Mouse (Mus musculus) E14TG2a.4 (cell line): ENCODE results near the gene Runx2.
A peak's percentile ranks its signal among the peaks of the same experiment; 100 is the strongest.

Experiments used
- H3K27me3 ChIP-seq: 2 replicates; pipeline ENCODE4 v1.6.1; 2014; ENCODE audit warnings: low read length, control low read depth; ENCODE audit not compliant: insufficient read depth
- H3K36me3 ChIP-seq: 2 replicates; pipeline ENCODE4 v1.6.1; 2014; ENCODE audit warnings: low read length, control low read depth; ENCODE audit not compliant: insufficient read depth
- H3K4me1 ChIP-seq: replicated peaks from 2 replicates; pipeline ENCODE4 v1.6.1; 2014; ENCODE audit warnings: low read depth, low read length, control low read depth
- H3K4me3 ChIP-seq: replicated peaks from 2 replicates; pipeline ENCODE4 v1.5.1; 2014; ENCODE audit warnings: mild to moderate bottlenecking, low read length
- H3K9me3 ChIP-seq: 2 replicates; pipeline ENCODE4 v1.6.1; 2014; ENCODE audit warnings: low read length, control low read depth
- CTCF ChIP-seq: conservative IDR thresholded peaks from 2 replicates; pipeline ENCODE4 v1.5.1; 2014; ENCODE audit warnings: low read length
- NANOG ChIP-seq: IDR thresholded peaks from 2 replicates; pipeline ENCODE4 v1.6.1; 2014; ENCODE audit warnings: borderline replicate concordance, low read length, mixed read lengths
- POU5F1 ChIP-seq: IDR thresholded peaks from 2 replicates; pipeline ENCODE4 v1.6.1; 2014; ENCODE audit warnings: low read length, borderline replicate concordance

The Runx2 gene

DNA sequence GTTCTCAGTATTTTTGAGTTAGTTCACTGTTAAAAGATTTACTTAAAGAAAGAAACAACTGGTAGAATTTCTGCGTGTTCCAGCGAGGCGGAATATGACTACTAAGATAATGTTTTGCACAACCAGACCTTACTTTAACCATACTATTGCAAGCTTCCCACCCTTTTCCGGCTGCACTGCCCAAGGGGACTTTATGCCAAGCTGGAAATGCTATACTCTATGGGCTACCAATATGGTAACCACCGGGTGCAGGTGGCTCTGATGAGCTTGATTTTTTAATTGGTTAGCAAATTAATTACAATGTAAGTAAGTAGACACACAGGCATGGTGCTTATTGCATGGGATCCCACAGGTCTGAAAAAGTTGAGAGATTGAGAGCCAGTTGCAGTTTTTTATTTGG, 36.5 kb downstream of the Runx2 start:
- TF ChIP-seq CTCF (no peak), POU5F1 (no peak), NANOG (no peak)
- Histone ChIP-seq H3K36me3 (no peaks in the 10 kb centered on the region), H3K27me3 (no peaks in the 10 kb centered on the region), H3K9me3 (no peaks in the 10 kb centered on the region), H3K4me1 (peaks cover 20% of the 10 kb centered on the region), H3K4me3 (peak overlapping the region; percentile 84)

GRCm38 (mm10) chr17:44777337-44777804, 37.2 kb downstream of the Runx2 start:
- Histone ChIP-seq H3K36me3 (no peaks in the 10 kb centered on the region), H3K27me3 (no peaks in the 10 kb centered on the region), H3K9me3 (no peaks in the 10 kb centered on the region), H3K4me3 (peak overlapping the region; percentile 84), H3K4me1 (peaks cover 20% of the 10 kb centered on the region)
- TF ChIP-seq POU5F1 = no peak
- TF ChIP-seq NANOG = no peak
- TF ChIP-seq CTCF = no peak

DNA sequence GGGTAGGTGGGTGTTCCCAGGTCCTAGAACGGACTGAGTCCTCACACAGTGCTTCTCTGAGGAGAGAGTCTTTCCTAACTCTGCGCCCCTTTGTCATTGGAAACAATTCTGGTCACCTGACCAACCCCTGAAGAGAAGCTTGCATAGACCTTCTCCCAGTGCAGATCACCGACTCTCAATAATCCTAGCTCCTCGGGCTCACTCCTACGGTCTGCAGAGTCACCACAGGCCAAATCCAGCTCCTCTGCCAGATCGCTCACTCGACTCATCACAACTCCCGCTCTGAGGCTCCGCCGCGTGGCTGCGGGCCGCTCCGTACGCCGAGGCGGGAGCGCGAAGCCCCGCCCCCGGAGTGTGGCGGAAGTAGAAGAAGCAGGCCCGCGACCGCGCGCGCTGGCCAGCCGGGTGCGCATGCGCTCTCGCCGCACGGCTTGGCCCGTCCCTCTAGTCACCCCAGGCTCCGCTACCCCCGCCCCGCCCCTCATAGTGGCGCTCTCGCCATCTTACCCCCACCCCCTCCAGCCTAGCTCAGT, 37.8 kb downstream of the Runx2 start, which contains the start of gene Supt3:
Supt3 (plus strand) TSS at position 415 of the 533 bp plus-strand sequence.
- H3K36me3 ChIP-seq = no peaks in the 10 kb centered on the region
- peaks cover 20% of the 10 kb centered on the region for H3K4me1 ChIP-seq
- no peak for TF ChIP-seq POU5F1
- no peak for TF ChIP-seq CTCF
- no peak for TF ChIP-seq NANOG
- H3K4me3 ChIP-seq = peak within 1 kb of the TSS; percentile 84
- no peaks in the 10 kb centered on the region for H3K27me3 ChIP-seq
- no peaks in the 10 kb centered on the region for H3K9me3 ChIP-seq

- H3K4me1 ChIP-seq = peaks cover 14% of the 10 kb centered on the region; the same call in 1 of the 2 replicates
- H3K27me3 ChIP-seq = no peaks in the 10 kb centered on the region
- no peaks in the 10 kb centered on the region for H3K9me3 ChIP-seq
- H3K36me3 ChIP-seq = no peaks in the 10 kb centered on the region
- H3K4me3 ChIP-seq = no peak overlapping the region
- TF ChIP-seq NANOG = no peak
- TF ChIP-seq CTCF = no peak
- no peak for TF ChIP-seq POU5F1
These were observed 42.0 kb downstream of the Runx2 start for GRCm38 (mm10) chr17:44772576-44772975.

DNA sequence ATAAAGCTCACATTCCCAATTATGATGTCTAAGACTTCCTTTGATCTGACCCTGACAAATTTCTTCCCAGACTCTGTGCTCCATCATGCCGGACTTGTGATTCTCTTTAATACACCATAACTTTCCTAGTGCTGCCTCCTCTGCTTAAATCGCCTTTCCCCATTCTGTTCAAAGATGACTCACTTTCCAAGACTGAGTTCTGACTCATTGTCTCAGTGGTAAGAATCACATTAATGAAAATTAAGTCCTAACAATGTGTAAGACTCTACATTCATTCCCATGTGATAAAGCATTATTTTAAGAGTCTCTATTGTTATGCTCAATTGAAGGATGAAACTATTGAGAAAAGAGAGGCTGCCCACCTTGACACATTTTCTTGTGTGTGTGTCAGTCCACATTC, 43.7 kb downstream of the Runx2 start:
- no peaks in the 10 kb centered on the region for H3K9me3 ChIP-seq
- no peak for TF ChIP-seq NANOG
- TF ChIP-seq POU5F1 = no peak
- no peak for TF ChIP-seq CTCF
- H3K4me3 ChIP-seq = no peak overlapping the region
- no peaks in the 10 kb centered on the region for H3K36me3 ChIP-seq
- no peaks in the 10 kb centered on the region for H3K27me3 ChIP-seq
- peaks cover 11% of the 10 kb centered on the region; the same call in 1 of the 2 replicates for H3K4me1 ChIP-seq

DNA sequence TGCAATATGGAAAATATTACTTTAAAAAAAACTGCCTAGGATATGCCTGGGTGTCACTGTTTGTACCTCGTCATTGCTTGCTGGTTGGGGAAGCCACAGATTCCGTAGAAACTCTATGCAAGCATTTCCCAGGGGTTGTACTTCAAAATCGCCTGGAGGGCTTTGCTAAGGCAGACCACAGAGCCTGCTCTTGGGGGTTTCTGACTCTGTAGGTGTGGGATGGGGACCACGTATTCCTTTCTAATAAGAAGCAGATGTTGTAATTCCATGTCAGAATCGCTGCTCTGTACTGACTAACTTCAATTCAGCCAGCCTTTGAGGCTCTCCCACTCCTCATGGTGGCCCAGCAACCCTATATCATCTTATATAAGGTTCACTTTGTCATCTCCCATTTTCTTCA, 46.1 kb downstream of the Runx2 start:
- H3K27me3 ChIP-seq = no peaks in the 10 kb centered on the region
- no peaks in the 10 kb centered on the region for H3K36me3 ChIP-seq
- no peak overlapping the region for H3K4me3 ChIP-seq
- TF ChIP-seq CTCF (no peak), NANOG (no peak), POU5F1 (no peak)
- no peaks in the 10 kb centered on the region for H3K4me1 ChIP-seq
- H3K9me3 ChIP-seq = no peaks in the 10 kb centered on the region

DNA sequence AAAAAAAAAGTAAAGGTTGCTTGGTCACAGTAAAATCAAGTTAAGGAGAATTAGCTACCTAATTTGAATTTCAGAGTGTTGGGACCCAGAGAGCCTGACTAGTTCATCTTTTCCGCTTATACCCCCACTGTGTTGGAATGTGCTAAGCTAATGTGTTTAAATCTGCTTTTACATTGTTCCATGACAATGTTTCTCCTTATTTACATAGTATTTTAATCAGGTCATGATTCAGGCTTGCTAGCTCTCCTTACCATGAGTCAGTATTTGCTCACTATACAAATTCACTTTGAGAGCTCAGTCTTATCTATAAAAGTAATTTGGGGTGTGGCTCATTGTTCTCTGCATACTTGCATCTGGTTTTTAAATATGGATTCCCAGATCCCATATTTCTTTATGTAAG, 47.2 kb downstream of the Runx2 start:
- no peak for TF ChIP-seq CTCF
- Histone ChIP-seq H3K27me3 (no peaks in the 10 kb centered on the region), H3K36me3 (no peaks in the 10 kb centered on the region), H3K4me1 (no peaks in the 10 kb centered on the region), H3K9me3 (peaks cover 3% of the 10 kb centered on the region; the same call in 1 of the 2 replicates), H3K4me3 (no peak overlapping the region)

GRCm38 (mm10) chr17:44766975-44767374, 47.6 kb downstream of the Runx2 start:
- TF ChIP-seq POU5F1 = no peak
- TF ChIP-seq NANOG = no peak
- no peak for TF ChIP-seq CTCF
- Histone ChIP-seq H3K27me3 (no peaks in the 10 kb centered on the region), H3K4me3 (no peak overlapping the region), H3K36me3 (no peaks in the 10 kb centered on the region), H3K9me3 (peaks cover 7% of the 10 kb centered on the region; the same call in 1 of the 2 replicates), H3K4me1 (no peaks in the 10 kb centered on the region)

GRCm38 (mm10) chr17:44766318-44766717, 48.3 kb downstream of the Runx2 start:
- no peak overlapping the region for H3K4me3 ChIP-seq
- H3K4me1 ChIP-seq = no peaks in the 10 kb centered on the region
- H3K9me3 ChIP-seq = peaks cover 7% of the 10 kb centered on the region; the same call in 1 of the 2 replicates
- no peaks in the 10 kb centered on the region for H3K27me3 ChIP-seq
- TF ChIP-seq NANOG (no peak), CTCF (no peak), POU5F1 (no peak)
- H3K36me3 ChIP-seq = no peaks in the 10 kb centered on the region
